Mouse (Mus musculus) layer of hippocampus, adult 18-20 months (tissue): ENCODE measurements around the gene Gja5. TPM values are rescaled to one million over a fixed set of nuclear protein-coding genes. Genes with fewer than 3 reads are reported as not detected.
"Not testable (repeated sequence)": the region's sequence is repeated elsewhere in the genome, so short reads cannot be mapped to it uniquely, and the experiment has no call there.

Experiments
- DNase-seq, 2 experiments: peaks; one replicate each; pipeline ENCODE4 v3.0.0; 2022; ENCODE audit warnings: low spot score in 2 of 2
- total RNA-seq, 2 experiments: library from RNA; stranded (reverse); gene quantifications; 2 replicates each; pipeline ENCODE4 v1.2.3; 2021

Gene Gja5
- total RNA-seq, 2 experiments from 2014 or later = 0.53 to 0.69 TPM

DNA sequence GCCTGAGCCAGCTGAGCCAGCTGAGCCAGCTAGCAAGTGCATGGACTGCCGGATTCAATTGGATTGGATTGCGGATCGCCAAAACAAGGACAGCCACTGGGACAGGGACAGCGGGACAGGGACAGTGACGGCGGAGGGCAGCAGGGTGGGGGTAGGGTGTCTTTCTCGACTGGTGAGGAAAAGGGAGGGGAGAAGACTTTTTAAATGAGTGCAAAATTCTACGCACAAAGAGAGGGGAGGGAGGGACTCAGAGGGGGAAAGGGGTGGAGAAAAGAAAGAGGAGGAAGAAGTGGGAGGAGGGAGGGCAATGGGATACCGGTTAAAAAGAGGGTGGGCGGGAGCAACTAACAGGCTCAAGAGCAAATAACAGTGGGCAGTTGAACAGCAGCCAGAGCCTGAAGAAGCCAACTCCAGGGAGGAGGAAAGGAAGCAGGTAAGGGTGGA lies 127.6 kb downstream of the Gja5 start:
- no peak for DNase-seq

DNA sequence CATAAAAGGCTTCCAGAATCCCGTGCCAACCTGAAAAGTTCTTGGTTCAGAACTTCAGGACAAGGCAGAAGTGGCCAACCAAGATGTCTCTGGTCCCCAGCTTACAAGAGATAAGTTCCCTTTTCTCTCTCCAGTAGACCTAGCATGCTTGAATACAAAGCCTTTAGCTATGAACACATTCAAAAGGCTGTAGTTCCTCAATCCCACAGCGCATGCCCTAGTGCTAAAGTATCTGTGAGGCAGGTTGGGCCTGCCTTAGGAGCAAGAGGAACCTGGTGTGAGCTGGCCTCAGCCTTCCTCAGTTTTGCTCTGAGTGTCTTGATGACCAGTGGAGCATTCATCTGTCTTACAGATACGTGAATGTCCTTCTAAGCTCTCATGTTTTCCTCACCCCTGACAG lies 131.1 kb downstream of the Gja5 start:
- no peak for DNase-seq

DNA sequence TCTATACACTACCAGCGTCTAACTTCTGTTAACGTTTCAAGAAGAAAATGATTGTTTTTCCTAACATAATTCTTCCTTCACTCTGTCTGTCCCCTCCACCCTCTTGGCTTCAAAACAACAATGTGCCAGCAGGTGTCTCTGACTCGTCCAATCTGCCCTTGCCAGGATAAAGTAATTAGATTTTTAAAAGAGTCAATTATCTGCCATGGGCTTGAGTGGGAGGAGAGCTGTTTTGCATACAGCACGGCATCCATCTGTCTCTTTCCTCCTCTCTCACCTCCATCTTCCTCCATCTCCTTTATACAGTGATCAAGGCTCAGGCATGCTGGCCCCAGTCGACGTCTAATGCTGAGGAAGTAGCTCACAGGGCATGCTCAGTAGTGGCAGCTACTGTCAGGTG lies 132.6 kb downstream of the Gja5 start:
- peak; percentile 40 to 70 for DNase-seq

DNA sequence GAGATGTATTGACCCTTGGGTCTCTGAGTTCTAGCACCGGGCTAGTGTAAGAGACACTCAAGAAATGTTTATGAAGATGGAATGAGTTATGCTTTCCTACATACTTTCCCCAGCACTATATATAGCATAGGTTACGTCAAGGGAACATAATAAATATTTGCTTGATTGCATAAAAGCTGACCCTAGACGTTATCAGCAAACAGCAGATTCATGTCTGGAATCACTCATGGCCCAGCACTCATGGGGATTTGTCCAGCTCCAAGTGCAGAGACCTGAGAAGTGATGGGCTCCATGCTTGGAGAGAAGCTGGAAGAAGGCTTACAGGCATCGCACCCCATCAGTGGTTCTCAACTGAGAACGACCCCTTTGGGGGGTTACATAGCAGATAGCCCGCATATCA lies 135.2 kb downstream of the Gja5 start:
- no peak for DNase-seq

DNA sequence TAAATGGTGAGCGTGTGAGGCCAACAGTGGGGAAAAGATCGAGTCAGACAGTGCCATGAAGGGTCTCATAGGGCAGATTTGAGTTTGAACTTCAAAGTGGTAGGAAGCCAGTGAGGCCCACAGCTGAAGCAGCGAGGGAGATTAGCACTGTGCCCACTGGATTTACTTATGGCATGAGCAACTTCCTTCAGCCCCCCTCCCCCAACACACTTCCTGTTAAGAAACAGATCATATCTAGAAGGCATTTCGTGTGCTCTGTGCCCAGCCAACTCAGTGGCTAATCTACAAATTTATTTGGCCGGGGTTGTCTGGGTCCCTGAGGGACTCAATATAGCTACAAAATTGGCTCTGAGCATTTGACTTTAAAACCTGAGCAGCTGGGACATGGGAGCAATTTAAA lies 139.7 kb downstream of the Gja5 start:
- DNase-seq = no peak

DNA sequence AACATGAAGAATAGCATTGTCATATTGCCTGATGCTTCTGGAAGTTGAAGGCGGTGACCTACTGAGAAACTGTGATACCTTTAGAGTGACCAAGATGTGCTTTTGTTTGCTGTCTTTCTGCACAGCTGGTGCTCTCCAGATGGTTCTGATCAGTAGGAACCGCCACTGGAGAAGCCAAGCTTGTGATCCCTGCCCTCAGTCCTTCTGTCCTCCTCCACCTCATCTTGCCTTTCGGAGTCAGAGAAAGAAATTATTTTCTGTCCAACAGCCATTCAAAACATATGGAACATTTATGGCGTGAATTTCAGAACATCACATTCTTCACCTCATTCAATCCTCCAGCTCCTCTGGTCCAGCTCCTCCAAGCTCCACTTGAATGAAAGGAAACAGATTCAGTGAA lies 143.3 kb downstream of the Gja5 start:
- DNase-seq = no peak

DNA sequence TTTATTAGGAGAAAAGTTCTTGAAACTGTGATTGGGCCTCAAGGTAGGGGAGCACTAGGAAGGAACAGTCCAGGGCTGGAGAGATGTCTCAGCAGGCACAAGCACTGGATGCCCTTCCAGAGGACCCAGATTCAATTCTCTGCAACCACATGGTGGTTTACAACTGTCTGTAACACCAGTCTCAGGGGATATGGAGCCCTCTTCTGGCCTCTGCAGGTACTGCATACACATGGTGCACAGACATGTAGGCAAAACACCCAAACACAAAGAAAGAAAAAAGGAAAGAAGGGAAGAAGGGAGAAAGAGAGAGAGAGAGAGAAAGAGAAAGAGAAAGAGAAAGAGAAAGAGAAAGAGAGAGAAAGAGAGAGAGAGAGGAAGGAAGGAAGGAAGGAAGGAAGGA lies 143.9 kb downstream of the Gja5 start:
- no peak for DNase-seq

DNA sequence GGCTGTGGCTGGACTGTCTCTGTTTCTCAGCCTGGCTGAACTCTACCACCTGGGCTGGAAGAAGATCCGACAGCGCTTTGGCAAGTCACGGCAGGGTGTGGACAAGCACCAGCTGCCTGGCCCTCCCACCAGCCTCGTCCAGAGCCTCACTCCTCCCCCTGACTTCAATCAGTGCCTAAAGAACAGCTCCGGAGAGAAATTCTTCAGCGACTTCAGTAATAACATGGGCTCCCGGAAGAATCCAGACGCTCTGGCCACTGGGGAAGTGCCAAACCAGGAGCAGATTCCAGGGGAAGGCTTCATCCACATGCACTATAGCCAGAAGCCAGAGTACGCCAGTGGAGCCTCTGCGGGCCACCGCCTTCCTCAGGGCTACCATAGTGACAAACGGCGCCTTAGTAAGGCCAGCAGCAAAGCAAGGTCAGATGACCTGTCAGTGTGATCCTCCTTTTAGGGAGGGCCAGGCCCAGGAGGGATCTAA lies 146.8 kb downstream of the Gja5 start:
- no peak for DNase-seq

DNA sequence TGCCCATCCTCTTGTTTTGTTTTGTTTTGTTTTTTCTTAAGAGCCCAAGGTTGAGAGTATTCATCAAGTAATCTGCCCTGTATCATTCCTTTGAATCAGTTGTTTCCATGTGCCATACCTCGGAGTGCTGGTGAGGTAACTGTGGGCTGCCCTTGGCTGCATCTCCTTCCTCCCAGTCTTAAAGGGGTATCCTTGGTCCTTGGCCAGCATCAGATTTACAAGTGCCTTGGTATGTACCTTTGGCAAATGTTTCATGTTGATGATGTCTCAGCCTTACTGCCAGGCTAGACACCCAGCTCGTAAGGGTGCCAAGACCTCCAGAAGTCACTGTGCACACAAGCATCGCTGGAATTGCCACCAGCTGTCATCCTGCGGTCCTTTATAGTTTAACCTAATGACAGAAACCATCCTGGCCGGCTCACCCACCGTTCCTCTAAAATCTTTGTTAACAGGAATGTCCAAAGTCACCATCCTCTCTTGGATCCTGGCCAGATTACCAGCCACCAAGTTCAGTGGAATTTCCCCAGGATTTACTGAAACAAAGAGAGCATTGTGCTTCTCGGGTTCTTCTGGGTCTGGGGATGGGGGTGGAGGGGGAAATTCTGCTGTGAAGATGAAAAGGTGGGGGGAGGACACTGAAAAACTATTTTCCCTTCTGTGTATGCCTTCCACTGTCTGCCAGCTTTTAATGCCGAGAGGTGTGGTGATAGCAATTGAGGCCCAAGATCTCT lies 147.7 kb downstream of the Gja5 start:
- no peak for DNase-seq

DNA sequence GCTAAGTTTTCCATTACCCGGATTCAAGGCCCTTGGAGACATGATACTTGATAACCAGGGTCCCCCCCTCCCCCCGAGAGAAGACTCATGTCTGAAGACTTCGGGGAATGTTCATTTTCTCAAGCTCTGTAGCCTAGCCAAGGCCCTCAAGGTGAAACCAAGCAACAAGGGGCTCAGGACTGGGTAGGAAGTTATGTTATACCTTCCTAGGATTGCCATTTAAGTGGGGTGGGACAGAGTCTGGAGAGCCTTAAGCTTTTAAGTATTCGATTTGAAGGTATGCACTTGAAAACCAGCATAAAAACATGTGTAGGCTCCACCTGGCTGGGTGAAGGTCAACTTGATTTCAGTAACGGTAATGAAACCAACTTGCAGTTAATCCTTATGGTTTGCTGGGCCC lies 154.2 kb downstream of the Gja5 start:
- no peak for DNase-seq

DNA sequence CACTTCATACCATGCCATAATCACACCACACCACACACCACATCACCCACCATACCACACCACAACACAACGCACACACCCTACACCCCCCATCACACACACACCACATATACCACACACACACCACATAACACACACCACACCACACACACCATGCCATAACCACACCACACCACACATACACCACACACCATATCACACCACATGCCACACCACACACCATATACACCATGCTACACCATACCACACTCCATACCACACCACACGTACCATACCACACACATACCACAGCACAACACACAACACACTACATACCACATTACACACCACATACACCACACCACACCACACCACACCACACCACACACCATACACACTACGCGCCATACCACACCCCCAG lies 155.6 kb downstream of the Gja5 start:
- DNase-seq = no peak

DNA sequence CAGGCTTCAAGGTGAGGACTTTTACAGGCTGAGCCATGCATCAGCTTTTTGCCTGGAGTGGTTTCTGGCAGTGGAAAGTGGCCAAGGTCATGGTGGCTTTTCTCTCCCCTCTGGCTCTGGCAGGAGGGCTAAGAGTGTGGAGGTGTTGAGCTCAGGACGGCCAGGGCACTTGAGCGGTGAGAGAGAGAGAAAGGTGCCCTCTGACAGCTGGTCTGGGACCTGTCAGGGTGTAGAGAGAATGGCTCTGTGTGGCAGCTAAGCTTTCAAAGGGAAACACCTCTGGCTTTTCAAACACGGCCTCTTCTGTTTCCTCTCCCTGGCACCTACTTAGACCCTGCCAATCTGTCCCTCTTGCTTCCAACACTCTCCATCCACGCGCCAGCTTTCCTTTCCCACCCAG lies 158.3 kb downstream of the Gja5 start:
- DNase-seq = no peak

DNA sequence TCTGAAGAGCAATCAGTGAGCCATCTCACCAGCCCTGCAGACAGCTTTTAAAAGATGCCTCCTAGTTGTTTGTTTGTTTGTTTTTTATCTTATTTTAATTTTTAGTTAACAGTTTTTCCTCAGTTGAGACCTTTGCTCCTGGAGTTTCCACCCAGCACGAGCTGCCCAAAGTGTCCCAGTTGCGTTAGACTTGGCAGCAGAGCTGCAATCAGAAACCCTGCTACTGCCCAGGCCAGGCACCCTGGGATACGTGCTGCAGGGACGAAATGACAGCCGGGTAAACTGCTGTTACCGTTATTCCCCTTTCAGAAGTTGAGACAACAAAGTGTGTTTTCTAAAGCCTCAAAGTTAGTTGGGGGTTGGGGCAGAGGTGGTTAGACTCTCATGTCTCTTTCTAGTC lies 159.6 kb downstream of the Gja5 start:
- DNase-seq = no peak

DNA sequence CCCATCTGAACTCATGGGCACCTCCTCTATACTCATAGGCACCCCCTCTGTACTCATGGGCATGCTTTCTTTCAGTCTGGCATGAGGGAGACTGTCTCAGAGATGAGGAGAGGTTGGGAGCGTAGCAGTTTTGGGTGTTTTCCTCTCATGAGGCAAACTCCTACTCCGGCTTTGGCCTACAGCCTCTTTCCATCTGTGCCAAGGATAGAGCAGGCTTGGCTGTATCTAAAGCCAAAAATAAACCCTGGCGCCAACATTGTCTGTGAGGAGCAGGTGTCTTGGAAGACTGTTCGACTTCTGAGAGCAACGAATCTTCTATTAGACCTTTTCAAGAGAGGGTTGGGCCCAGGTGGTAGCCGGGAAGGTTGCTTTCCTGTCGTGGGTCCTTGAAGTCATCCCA lies 165.1 kb downstream of the Gja5 start:
- not testable (repeated sequence) for DNase-seq

DNA sequence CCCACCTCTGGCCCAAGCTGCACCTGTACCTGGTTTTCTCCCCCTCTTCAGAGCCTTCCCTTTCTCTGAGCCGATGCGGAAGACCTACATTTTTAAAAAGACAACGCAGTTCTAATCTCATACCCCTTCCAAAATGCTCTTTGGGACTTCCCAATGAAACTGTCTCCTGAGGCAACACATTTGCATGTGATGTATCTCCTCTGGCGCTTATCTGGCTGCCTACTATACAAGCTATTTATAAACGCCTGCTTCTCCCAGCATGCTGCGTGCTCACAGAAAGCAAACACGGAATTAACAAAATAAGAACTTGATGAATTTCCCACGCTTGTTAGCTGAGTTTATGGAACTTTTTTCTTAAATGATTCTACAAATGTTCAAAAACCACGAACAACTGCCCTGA lies 167.4 kb downstream of the Gja5 start:
- DNase-seq = not testable (repeated sequence)

DNA sequence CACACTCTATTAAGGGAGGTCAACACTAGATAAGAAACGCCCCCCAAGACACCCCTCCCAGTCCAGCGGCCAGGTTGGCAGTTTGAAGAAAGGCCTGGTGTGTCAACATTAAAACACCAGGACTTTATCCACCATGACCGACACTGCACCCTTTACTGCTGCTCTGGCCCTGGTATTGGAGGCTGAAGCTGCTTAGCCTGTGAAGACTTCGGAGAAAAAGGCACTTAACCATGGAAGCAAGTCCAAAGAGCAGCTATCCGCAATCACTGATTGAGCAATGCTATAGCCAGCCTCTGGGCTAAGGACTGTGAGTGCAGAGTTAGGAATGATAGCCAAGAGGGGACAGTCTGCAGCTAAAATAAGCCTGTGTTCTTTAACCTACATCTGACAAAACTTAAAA lies 167.9 kb downstream of the Gja5 start:
- not testable (repeated sequence) for DNase-seq

DNA sequence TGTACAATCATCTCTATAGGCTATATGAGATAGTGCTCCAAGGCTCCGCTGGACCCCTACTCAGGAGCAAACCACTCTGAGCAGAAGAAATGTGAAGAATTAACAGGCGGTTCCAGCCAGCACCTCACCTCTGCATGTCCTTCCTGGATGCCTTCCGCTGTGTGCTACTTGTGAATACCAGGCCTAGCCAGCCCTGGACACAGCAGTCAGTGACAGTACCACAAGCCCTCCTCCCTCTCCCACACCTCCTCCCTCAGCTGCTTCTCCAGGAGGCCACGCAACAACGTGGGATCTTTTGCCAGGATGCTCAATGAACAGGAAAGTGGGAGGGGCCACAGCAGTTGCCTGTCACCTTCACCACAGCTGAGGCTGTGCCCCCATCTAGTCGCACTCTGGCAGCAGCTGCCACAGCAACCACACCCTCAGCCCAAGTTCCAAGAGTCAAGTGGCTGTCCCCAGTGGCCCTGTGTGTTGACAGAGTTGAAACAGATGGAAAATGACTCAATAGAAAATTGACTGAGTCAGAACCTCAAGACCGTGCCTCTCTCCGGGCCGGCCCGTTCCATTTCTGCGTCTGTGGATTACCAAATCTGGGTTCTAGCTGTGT lies 171.4 kb downstream of the Gja5 start:
- not testable (repeated sequence) for DNase-seq

DNA sequence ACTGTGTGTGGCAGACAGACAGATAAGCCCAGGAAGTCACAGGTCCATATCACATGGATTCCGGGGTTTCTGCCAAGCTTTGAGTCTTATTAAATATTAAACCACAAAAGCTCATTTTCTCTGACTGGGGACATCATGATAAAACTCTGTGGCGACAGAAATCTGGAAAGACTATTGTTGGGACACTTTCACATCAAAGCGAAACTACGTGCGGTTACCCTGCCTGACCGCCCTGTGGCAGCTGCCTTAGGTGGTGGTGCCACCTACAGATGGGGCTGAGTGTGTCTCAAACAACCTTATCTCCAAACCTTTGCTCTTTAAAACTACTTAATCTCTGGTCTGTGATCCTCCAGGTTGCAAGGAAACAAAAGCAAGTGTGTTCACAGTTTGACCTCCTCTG lies 171.9 kb downstream of the Gja5 start:
- peak in 1 of 2 experiments; percentile 22 for DNase-seq

DNA sequence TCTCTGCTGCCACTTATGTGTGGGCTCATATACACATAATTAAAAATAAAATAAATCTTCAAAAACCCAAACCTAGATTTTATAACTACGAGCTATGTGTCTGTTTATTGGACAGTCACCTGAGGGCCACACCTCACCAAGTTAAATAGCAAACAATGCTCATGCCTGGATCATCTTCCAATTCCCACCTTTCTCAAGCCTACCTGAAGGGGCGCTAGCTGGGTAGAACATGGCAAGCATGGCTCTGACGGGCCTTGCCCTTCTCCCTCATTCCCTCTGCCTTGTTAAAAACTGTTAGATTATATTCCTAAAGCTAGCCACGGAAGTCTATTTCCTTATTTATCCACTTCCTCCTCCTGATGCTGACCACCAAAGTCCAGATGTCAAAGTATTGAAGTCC lies 173.9 kb downstream of the Gja5 start:
- no peak for DNase-seq

DNA sequence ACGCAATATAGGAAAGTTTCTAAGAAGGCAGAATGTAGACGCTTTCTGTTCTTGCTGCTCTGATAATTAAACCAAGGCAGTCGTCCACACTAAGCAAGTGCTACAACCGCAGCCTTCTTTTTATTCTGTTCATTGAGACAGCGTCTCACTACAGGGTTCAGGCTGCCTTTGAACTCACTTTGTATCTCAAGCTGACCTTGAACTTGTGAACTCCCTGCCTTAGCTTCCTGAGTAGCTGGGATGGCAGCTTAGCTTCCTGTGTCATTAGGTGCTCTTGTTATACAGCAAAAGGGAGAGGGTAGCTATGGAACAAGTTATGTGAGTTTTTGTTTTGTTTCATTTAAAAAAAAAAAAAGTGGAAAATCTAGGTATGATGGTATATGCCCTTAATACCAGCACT lies 177.7 kb downstream of the Gja5 start:
- no peak for DNase-seq

DNA sequence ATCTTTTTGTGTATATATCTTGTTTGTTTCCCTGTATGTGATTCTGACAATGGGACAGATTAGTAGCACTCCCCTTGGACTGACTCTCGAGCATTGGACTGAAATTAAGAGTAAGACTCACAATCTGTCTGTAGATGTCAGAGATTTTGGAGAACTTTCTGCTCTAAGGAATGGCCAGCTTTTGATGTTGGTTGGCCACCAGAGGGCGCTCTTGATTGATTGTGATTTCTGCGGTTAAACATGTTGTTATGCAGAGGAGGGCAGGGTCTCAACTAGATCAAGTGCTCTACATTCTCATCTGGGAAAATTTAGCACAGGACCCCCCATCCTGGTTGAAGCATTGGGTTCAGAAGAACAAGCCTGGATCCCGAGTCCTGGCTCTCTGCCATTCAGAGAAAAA lies 182.8 kb downstream of the Gja5 start:
- no peak for DNase-seq

DNA sequence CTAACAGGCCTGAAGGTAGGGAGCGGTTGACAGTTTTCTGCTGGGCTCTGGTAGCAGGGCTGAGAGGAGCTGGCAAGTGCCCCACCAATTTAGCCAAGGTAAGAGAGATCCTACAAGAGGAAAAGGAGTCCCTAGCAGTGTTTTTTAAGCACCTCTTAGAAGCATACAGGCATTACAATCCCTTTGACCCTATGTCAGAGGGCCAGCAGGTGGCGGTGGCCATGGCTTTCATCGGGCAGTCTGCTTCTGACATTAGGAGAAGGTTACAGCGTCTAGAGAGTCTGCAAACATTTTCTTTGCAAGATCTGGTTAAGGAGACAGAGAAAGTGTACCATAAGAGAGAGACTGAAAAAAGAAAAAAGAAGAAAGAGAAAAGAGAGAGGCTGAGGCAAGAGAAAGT lies 183.8 kb downstream of the Gja5 start:
- DNase-seq = not testable (repeated sequence)

DNA sequence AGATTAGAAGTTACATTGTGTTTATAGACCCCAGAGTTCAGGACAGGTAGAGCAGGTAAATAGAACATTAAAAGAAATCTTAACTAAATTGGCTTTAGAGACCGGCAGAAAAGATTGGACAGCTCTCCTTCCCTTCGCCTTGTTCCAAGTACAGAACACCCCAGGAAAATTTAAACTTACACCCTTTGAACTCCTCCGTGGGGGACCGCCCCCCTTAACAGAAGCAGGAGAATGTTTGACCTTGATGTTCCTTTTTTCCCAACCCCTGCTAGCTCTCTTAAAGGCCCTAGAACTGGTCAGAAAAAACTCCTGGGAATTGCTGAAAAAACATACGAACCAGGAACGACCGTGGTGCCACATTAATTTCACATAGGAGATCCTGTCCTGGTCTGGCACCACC lies 187.5 kb downstream of the Gja5 start:
- not testable (repeated sequence) for DNase-seq
